Mouse (Mus musculus): Measurements from ENCODE around the gene Xylb.

GRCm38 (mm10) chr9:119371251-119371650 lies 14.1 kb downstream of the Xylb start:
- TF ChIP-seq CTCF (IDR thresholded peaks at IDR 0.05; ENCODE audit: extremely low read depth, insufficient read depth, low read length) = no peak
- no peak for TF ChIP-seq POLR2A (IDR thresholded peaks at IDR 0.05; ENCODE audit: extremely low read depth, insufficient read depth, low read length)
